Mouse (Mus musculus): Measurements from ENCODE around the gene Slit3.

Slit3 gene

DNA sequence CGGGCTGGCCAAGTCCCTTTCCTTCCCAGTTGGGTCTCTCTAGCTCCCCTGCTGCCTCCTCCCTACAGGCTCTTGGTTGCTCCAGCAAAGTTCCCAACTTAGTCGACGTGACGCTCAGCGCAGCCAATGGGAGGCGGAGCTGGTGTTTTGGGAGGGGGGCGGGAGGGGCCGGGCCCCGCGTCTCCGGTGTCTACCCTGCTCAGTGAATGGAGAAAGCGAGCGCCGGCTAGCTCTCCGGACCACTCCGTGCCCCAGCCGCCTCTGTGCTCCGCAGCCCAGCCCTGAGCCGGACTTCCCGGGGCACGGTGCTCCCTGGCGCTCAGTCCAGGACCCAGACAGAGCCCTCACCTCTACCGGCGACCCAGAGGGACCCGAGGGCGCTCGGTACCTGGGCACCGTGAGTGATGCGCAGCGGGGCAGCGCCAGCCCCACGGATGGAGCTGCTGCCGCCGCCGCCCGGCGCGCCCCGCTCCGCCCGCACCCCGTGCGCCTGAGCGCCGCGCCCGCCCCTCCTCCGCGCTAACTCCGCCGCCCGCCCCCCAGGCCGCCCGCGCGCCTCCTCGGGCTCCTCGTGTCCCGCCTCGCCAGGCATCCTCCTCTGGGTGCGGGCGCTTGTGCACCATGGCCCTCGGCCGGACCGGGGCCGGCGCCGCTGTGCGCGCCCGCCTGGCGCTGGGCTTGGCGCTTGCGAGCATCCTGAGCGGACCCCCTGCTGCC, at the start of gene Slit3:
Slit3 (plus strand) TSS at position 331 of the 717 bp plus-strand sequence.
- no peak for DNase-seq (ENCODE audit: low spot score)

DNA sequence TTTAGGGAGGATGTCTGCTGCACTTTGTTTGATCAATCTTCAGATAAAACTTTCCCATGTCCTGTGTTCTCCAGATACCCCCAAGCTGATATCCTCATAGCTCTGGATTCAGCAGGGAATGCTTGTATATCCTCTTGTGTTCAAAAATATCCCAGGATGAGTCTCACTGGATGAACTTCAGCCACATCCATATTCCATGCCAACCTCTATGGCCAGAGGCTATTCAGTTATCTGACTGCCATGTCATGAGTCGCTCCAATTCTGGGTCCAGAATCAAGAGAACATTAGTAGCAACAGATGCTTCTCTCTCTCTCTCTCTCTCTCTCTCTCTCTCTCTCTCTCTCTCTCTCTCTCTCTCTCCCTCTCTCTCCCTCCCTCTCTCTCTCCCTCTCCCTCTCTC, 49.6 kb upstream of the Slit3 start:
- no peak for DNase-seq (ENCODE audit: low spot score)

DNA sequence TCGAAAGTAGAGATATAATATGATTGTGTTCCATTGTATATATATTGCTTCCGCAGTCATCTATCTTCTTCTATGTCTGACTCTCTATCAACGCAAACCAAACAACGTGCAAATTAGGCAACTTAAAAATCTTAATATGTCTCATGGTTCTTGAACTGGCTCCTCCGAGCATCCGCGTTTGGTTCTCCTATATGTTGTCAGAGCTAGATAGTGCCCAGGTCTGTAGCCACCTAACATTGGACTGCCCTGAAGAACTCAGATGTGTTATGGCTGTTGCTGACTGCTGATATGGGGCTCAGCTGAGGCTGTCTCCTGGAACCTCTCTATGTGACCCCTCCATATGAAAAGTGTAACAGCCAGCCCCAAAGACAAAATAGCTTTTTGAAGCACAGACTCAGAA, 45.6 kb upstream of the Slit3 start:
- DNase-seq (ENCODE audit: low spot score): no peak

DNA sequence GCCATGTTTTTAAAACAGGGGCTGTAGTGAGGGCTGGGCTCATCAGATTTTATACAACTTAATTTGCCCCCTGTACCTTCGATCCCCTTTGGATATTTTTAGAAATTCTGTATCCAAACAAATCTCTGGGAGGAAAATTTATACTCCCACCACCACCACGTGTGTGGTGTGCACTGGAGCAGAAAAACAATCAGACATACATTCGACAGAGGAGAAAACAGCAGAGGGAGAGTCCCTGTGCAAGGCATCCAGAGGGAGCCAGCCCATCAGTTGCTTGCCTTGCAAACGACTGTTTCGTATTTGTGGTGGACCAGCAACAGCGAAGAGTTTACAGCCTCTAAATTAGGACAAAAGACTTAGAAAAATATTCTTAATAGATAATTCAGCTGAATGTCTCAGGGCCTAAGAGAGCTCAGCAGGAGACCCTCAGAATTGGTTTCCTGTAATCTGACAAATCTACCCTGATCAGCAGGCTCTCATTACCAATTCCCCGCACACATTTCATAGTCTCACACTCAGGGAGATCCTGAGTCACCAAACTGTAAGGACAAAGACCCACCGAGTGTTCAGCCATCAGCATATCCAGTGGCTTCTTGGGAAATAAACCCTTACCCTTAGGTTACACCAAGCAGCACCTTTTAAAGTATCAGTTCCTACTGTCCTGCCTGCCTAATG, 40.4 kb upstream of the Slit3 start:
- no peak for DNase-seq (ENCODE audit: low spot score)

DNA sequence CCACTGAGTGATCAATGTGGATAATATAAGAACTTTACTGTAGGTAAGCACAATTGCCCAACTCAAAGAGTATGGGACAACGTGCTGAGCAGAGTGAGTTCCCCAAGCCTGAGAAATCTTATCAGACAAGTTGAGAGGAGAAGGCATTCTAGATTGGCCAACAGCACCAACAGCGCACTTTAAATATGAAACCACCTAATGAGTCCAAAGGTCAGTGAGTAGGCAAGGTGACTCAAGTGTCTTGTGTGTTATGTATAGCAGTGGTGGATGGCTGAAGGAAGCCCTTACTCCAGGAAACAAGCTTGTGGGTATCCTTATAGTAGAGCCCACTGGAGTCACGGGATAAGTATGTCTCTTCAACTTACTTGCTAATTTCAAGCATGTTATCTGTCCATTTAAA, 38.7 kb upstream of the Slit3 start:
- DNase-seq (ENCODE audit: low spot score): no peak

DNA sequence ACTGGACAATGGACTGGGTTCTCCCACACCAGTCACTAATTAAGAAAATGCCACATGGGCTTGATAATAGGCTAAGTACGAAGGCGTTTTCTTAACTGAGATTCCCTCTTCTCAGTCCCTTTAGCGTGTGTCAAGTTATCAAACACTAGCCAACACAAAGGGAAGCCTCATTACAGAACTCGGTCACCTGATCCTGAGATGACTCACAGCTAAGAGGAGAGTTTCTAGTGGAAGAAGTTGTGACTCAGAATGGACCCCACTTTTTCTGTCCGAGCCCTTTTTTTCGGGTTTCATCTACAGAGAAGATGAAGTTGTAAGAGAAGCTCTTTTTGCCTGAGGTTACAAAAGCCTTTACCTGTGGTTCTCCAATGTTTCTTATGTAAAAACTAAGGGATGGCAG, 38.0 kb upstream of the Slit3 start:
- DNase-seq (ENCODE audit: low spot score): no peak

DNA sequence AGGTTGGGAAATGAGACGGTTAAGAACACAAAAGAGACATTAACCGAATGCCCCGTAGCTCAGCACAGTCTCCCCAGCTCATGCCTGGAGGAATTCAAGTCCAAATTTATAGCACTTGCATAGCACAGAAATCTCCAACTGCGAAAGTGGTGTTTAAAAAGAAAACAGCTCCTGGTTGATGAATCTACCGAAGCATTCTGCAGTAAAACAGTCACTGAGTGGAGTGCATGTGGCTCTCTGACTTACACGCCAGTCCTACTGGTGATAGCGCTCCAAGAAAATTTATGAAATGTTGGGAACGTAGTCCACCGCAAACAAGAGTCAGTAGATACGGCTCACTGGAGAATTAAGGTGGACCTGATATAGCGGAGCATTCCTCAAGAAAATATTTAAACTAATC, 35.7 kb upstream of the Slit3 start:
- no peak for DNase-seq (ENCODE audit: low spot score)

DNA sequence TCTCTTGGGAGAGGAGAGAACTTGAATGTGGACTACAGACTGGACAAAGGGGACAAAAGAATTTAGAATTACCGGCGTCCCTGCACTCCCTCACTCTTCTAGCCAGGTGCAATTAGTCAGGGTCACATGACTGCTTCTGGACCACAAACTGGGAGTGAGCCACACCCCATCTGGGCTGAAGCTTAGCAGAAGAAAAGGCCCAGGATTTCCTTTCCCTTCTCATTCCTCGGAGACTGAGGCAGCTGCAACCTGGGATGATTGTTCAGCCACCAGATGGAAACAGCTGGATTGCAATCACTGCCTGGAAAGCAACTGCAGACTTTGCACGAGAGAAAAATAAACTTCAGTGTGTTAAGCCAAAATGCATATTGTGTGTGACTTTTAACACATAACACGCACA, 35.0 kb upstream of the Slit3 start:
- DNase-seq (ENCODE audit: low spot score): no peak

DNA sequence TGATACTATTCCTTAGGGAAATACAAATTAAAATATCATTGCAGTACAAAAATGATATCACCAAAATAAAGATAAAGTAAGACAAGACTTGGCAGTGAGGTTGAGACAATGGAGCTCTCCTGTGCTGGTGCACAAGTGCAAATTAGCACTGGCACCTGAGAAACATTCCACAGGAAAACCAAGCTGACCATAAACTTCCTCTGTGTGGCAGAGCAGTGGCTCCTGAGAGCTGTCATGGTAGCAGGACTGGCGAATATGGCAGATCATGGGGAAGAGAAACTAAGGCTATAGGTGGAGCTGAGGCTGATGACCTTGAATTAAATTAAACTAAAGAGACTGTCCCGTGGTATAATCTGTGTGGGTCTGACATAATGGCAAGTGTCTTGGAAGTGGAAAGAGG, 33.6 kb upstream of the Slit3 start:
- no peak for DNase-seq (ENCODE audit: low spot score)

DNA sequence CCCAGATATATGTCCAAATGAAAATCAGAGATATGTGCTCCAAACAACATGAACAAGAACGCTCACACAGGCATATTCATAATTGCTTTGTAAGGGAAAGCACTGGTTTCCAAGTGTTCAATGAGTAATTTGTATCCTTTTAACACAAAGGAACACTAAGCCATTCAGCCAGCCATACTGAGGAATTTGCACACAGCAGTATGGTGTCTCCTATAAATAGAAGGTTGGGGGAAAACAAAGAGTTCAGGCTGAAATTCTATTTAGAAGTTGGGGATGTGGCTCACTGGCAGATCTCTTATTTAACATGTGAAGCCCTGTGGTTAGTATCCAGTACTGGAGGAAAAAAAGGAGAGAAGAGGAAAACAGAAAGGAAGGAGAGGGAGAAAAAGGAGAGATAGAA, 32.9 kb upstream of the Slit3 start:
- no peak for DNase-seq (ENCODE audit: low spot score)

DNA sequence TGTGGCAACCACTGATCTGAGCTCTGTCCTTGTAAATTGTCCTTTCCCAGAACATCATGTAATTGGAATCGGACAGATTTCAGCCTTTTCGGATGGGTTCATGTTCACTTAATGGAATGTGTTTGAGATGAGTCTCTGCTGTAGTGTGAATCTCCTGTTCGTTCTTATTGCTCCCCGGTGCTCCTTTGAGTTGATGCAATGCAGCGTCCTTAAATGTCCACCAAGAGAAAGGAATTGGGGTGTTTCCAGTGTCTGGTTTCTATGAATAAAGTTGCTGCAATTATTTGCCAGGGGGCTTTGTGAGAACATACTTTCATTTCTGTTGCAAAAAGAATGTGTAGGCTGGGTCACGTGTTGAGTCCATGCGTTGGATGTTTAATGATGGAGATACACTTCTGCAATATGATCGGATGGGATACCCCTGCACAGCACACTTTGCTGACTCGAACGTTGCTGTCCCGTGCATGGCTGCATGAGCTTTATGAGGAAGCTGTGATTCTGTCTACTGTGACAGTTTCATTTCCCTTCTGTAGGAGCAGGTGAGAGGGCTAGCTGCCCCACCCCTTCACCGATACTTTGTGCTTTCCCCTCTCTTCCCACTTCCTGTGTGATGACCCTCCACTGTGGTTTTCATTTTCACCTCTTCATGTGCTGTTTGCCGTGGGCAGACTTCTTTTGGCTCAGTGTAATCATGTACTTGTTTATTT, 30.2 kb upstream of the Slit3 start:
- DNase-seq (ENCODE audit: low spot score): no peak

DNA sequence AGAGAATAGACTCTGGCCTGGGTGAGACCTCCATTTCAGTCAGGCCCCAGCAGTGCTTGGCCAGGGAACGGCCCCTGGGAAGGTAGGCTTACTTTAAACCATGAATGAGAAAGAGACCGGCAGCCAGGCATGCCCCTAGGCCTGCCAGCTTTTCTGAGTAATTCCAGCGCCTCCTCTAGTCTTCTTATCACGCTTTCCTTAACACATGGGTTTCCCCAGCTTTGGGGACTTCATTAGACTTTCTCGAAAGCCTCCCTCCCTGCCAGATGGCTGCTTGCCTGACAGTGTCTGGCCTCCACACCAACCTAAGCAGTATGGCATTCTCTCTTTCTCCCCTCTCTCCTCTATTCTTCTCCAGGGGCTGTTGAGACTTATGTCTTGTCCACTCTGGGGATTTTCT, 24.5 kb upstream of the Slit3 start:
- no peak for DNase-seq (ENCODE audit: low spot score)

DNA sequence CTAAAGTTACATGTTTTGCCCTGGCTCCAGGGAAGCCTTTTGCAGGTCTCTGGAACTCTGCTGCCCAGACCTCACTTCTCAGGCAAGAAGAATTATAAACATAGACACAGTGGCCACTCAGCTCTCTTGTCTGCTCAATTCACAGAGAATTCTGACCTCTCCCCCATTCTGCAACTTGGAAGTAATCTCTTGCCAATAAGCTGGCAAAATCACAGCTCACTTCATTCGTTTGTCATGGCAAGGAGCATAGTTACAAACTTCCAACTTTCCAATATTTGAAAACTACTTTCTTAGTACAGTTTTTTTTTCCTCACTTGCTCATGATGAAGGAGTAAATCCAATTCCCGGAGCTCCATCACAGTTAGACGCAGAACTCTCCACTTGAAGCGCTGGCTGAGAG, 11.2 kb upstream of the Slit3 start:
- no peak for DNase-seq (ENCODE audit: low spot score)

DNA sequence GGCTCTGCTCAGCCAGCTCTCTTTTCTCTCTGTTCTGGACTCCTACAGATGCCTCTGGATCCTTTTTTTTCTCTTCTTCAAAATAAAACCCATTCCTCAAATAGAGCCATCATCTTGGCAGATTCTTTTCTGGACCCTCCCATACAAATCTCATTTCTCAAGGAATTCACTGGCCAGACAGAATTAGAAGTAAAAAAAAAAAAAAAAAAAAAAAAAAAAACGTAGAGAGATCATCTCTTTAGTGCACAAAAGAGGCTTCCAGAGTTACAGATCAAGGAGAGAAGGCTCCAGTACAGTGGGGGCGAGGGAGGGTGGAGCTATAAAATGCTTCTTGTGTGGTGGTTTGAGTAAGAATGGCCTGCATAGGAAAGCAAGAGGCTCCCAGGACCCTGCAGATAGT, 10.2 kb upstream of the Slit3 start:
- no peak for DNase-seq (ENCODE audit: low spot score)

DNA sequence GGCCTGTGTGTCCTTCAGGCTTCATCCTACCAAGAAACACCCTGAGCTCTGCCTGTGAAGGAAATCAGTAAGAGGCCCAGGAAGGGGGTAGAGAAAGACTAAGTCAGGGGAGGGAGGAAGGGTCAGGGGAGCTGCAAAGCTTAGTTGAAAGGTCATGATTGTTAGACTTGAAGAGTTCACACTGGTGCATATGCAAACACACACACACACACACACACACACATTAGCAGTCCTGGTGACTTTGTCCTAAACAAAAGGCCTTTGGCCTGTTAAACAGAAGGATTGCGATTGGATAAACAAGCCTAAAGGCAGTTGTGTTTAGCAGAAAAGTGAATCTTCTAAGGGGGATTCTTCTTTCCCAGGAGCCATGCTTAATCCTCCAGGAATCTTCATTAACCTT, 7.7 kb upstream of the Slit3 start:
- DNase-seq (ENCODE audit: low spot score): no peak

DNA sequence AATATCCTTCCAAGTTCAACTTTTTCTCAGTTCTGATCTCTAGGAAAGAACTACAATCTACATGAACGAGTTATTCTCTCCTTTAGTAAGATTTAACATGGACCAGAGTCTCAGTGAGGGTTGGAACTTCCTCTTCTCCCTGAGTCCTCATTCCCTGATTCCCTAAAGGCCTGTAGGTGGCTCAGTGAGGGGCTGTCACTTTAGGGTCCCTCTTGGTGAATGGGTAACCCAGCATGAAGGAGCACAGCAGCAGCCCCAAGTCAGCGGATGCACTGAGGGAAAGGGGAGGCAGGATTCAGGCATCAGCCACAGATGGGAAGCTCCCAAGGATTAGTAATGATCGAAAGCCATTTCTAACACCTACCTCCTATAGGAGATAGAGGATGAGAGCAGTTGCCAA, 4.6 kb upstream of the Slit3 start:
- DNase-seq (ENCODE audit: low spot score): no peak

DNA sequence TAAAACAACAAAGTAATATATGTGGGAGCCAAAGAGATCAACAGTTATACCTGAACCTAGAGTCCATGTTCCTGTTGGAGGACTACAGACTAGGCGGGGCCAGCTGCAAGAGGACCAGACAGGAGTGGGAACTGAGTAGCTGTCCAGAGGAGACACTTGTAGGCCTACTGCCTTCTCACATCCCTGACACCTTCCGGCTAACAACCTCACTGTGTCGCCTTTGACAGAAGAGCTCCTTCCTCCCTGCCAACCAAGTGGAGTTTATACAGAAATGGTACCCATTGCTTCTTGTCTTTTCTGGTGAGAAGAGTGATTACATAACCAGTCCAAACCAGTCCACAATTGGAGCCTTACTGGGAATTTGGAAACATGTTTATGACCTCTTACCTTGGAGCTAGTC, 3.2 kb upstream of the Slit3 start:
- DNase-seq (ENCODE audit: low spot score): no peak

DNA sequence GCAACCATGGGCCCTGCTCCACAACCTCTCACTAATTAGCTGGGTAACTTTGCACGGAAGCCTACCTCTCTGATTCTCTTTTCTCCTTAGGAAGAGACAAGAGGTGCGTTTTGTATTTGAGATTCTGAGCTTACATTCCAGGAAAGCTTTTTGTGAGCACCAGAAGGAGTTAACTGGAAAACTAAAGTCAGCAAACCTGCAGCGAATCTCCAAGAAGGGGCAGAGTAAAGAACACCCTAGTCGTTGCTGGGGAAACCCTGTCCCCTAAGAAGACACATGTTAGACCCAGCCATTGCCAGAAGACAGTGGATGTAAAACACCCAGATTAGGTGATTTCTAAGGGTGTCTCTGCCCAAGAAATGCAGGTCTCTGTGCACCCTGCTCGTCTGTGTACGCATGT, 2.3 kb upstream of the Slit3 start:
- DNase-seq (ENCODE audit: low spot score): no peak

DNA sequence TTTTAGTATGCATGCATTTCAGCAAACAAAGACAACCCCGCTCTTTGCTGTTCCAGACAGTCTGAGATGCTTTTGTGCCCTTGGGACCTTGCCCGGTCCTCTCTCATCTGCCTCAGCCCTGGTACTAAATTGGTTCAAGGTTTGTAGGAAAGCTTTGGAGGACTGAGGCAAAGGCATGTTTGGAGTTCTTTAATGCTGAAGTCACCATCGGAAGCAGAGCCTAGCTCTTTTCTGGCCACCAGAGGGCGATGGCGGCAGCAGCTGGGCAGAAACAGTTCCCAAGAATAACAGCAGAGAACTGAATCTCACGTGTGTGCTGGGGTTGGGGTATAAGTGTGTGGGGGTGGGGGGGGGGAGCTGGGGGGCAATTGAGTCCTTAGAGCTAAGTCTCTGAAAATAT, 1.7 kb upstream of the Slit3 start:
- peak; percentile 32 for DNase-seq (ENCODE audit: low spot score)

DNA sequence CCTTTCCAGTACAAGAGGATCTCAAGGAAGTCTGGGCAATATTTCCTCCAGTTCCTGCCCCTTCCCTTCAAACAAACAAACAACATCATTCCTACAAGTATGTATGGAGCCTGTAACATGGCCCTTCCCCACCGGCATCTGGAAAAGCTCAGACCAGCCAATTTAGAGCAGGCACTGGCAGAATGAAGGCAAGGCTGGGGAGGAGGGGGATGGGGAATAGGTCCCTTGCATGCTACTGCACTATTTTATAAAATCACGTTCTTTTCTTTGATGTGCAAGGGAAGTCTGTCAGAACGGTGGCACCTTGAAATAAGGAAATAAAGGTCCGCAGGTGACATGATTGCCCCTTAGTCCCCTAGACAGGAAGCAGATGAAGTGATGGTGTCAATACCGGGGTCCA, 948 bp upstream of the Slit3 start:
- DNase-seq (ENCODE audit: low spot score): no peak

DNA sequence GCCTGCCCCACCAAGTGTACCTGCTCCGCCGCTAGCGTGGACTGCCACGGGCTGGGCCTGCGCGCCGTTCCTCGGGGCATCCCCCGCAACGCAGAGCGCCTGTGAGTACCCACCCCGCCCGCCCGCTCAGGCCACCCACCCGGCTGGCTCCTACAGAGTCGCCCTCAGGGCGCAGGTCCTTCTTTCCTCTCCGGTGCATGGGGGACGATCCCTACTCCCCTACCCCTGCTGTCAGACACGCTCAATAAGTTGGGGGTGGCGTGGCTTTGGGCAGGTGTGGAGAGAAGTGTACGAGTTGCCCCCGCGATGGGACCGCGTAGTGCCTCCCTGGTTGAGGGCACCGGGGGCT, 561 bp downstream of the Slit3 start:
- no peak for DNase-seq (ENCODE audit: low spot score)

DNA sequence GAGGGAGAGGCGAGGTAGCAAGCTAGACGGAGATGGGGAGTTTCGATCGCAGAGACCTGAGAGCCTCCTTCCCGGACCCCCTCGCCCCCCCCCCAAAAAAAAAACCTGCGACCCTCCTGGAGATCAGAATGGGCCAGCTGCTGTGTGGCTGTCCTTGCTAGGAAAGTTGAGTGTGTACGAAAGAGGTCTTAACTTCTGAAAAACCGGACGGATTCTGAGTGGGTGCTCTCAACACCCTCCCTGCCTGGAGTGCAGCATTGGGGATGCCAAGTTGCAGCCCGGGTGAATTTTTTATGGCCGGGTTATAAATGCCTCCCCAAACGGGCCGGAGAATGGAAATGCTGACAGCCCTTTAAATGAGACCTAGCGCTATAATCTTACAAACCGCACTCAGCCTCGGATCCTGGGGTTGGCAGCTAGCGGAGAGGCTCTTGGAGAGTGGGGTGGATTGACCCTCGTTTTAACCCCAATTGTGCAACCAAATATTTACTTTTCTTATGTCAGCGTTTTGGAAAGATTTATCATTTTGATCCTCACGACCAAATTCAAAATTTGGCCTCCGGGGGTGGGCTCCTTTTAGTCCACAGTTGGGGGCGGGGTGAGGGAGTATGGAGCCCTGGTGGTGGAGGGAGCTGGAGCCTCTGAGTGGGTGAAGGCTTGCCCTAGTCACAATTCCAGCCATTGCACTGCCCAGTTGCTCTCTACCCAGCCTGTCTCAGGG, 1.2 kb downstream of the Slit3 start:
- DNase-seq (ENCODE audit: low spot score): no peak
